ENCODE assay signal across 14 mouse cellular contexts in genomic region chr10:105453441-105453840, GRCm38 (mm10).
"Had no signal": no experiment of that assay in that cellular context is flagged by ENCODE, and none has a peak within 500 bp of the region (broad histone marks: within the 10 kb centered on the region; RNA-seq: fewer than 3 reads in every experiment).

No protein-coding gene starts in this region.

- H3K9ac ChIP-seq: liver, embryonic 15.5 days; midbrain, embryonic 12.5 days; neural tube, embryonic 12.5 days had no signal

- H3K27me3 ChIP-seq: liver, embryonic 15.5 days; megakaryocyte, embryonic 14.5 days; midbrain, embryonic 12.5 days; neural tube, embryonic 12.5 days had no signal

- H3K4me1 ChIP-seq: liver, embryonic 15.5 days; megakaryocyte, embryonic 14.5 days; midbrain, embryonic 12.5 days; neural tube, embryonic 12.5 days had no signal

- H3K4me2 ChIP-seq: liver, embryonic 11.5 days; liver, embryonic 15.5 days; midbrain, embryonic 12.5 days; neural tube, embryonic 12.5 days had no signal

- H3K36me3 ChIP-seq: liver, embryonic 15.5 days; midbrain, embryonic 12.5 days; neural tube, embryonic 12.5 days had no signal

- H3K9me3 ChIP-seq: liver, embryonic 15.5 days; megakaryocyte, embryonic 14.5 days; midbrain, embryonic 12.5 days; neural tube, embryonic 12.5 days had no signal

- DNase-seq: kidney, adult 8-10 months; left cerebral cortex, postnatal 4 days; lung, adult 2 months; lung, postnatal 10 days; right cerebral cortex, adult 18-20 months; right cerebral cortex, postnatal 25 days; thymus, postnatal 36 days had no signal

- ATAC-seq: intestine, embryonic 16.5 days had no signal

- H3K4me3 ChIP-seq: liver, embryonic 15.5 days; megakaryocyte, embryonic 14.5 days; midbrain, embryonic 12.5 days; neural tube, embryonic 12.5 days had no signal

- H3K27ac ChIP-seq: liver, embryonic 15.5 days; macrophage; midbrain, embryonic 12.5 days; neural tube, embryonic 12.5 days had no signal
